Mouse (Mus musculus) 3T3-L1 (cell line): ENCODE measurements at regions not wholly inside any gene's neighbourhood (a gene's known extent, or its start where the extent isn't known, plus 50 kb on each side); places are given as distances from the start of the nearest gene placed in this dataset.
A peak's percentile ranks its signal among the peaks of the same experiment; 100 is the strongest.
"Not testable (repeated sequence)": the region's sequence is repeated elsewhere in the genome, so short reads cannot be mapped to it uniquely, and the experiment has no call there.

Experiments used
- DNase-seq: peaks from one replicate; pipeline ENCODE4 v3.0.0-alpha.2; 2015; ENCODE audit warnings: low read depth, low spot score

- no peak for DNase-seq
Measured at GRCm38 (mm10) chr5:59831836-59832235, 1976.8 kb upstream of the G6pd2 start.

- DNase-seq, result no peak
Measured at GRCm38 (mm10) chr5:59845745-59846144, 1962.9 kb upstream of the G6pd2 start.

- no peak for DNase-seq
Measured at GRCm38 (mm10) chr5:59847643-59848042, 1961.0 kb upstream of the G6pd2 start.

GRCm38 (mm10) chr5:59893952-59894724, 1914.5 kb upstream of the G6pd2 start:
- no peak for DNase-seq

GRCm38 (mm10) chr5:59921910-59922309, 1886.7 kb upstream of the G6pd2 start:
- DNase-seq, result no peak

- no peak for DNase-seq
Measured at GRCm38 (mm10) chr5:59940861-59941260, 1867.8 kb upstream of the G6pd2 start.

GRCm38 (mm10) chr5:59945761-59946160, 1862.9 kb upstream of the G6pd2 start:
- no peak for DNase-seq

- no peak for DNase-seq
Measured at GRCm38 (mm10) chr5:59947831-59948568, 1860.6 kb upstream of the G6pd2 start.

GRCm38 (mm10) chr5:59956240-59956639, 1852.4 kb upstream of the G6pd2 start:
- DNase-seq, result not testable (repeated sequence)

- peak; percentile 22 for DNase-seq
Measured at GRCm38 (mm10) chr5:59996698-59997097, 1811.9 kb upstream of the G6pd2 start.

GRCm38 (mm10) chr5:60042603-60043175, 1765.9 kb upstream of the G6pd2 start:
- DNase-seq, result peak; percentile 61

- no peak for DNase-seq
Measured at GRCm38 (mm10) chr5:60049053-60049452, 1759.6 kb upstream of the G6pd2 start.

GRCm38 (mm10) chr5:60061178-60061577, 1747.4 kb upstream of the G6pd2 start:
- DNase-seq, result no peak
